Mouse (Mus musculus) forelimb bud, embryonic 11.5 days (tissue): ENCODE measurements around the gene 2410004P03Rik.

Experiments used
- DNase-seq: peaks from one replicate; pipeline ENCODE4 v3.0.0-alpha.2; 2012; ENCODE audit warnings: low read depth, low spot score

Gene 2410004P03Rik

GRCm38 (mm10) chr12:17011100-17011870 lies at the start of gene 2410004P03Rik:
2410004P03Rik (minus strand) TSS chr12:17011727.
- peak; percentile 82 for DNase-seq

GRCm38 (mm10) chr12:17061183-17061722 lies 49.7 kb upstream of the 2410004P03Rik start:
- peak; percentile 66 for DNase-seq

- DNase-seq = no peak
These were observed 47.0 kb upstream of the 2410004P03Rik start for GRCm38 (mm10) chr12:17058490-17058889.

GRCm38 (mm10) chr12:17057110-17057509 lies 45.6 kb upstream of the 2410004P03Rik start:
- no peak for DNase-seq

GRCm38 (mm10) chr12:17055766-17056165 lies 44.2 kb upstream of the 2410004P03Rik start:
- no peak for DNase-seq

- DNase-seq = no peak
These were observed 43.2 kb upstream of the 2410004P03Rik start for GRCm38 (mm10) chr12:17054691-17055090.

- no peak for DNase-seq
These were observed 41.1 kb upstream of the 2410004P03Rik start for GRCm38 (mm10) chr12:17052673-17053072.

GRCm38 (mm10) chr12:17051057-17051456 lies 39.5 kb upstream of the 2410004P03Rik start:
- DNase-seq = no peak

GRCm38 (mm10) chr12:17049796-17050195 lies 38.3 kb upstream of the 2410004P03Rik start:
- no peak for DNase-seq

GRCm38 (mm10) chr12:17048979-17049612 lies 37.6 kb upstream of the 2410004P03Rik start:
- DNase-seq = no peak

- DNase-seq = no peak
These were observed 31.8 kb upstream of the 2410004P03Rik start for GRCm38 (mm10) chr12:17043311-17043710.

GRCm38 (mm10) chr12:17040567-17040966 lies 29.0 kb upstream of the 2410004P03Rik start:
- DNase-seq = no peak

- DNase-seq = no peak
These were observed 27.9 kb upstream of the 2410004P03Rik start for GRCm38 (mm10) chr12:17039415-17039814.

- no peak for DNase-seq
These were observed 26.7 kb upstream of the 2410004P03Rik start for GRCm38 (mm10) chr12:17038246-17038645.

GRCm38 (mm10) chr12:17037053-17037610 lies 25.6 kb upstream of the 2410004P03Rik start:
- DNase-seq = no peak

GRCm38 (mm10) chr12:17036532-17036931 lies 25.0 kb upstream of the 2410004P03Rik start:
- DNase-seq = no peak

GRCm38 (mm10) chr12:17035128-17035527 lies 23.6 kb upstream of the 2410004P03Rik start:
- DNase-seq = peak; percentile 35

GRCm38 (mm10) chr12:17034671-17035070 lies 23.1 kb upstream of the 2410004P03Rik start:
- no peak for DNase-seq

- no peak for DNase-seq
These were observed 21.9 kb upstream of the 2410004P03Rik start for GRCm38 (mm10) chr12:17033464-17033841.

GRCm38 (mm10) chr12:17032694-17033463 lies 21.4 kb upstream of the 2410004P03Rik start:
- DNase-seq = peak; percentile 77

- no peak for DNase-seq
These were observed 13.1 kb upstream of the 2410004P03Rik start for GRCm38 (mm10) chr12:17024554-17025110.
